Mouse (Mus musculus): Measurements from ENCODE around the gene Dcaf15. TPM values are rescaled to one million over a fixed set of nuclear protein-coding genes. Genes with fewer than 3 reads are reported as not detected.

Dcaf15 gene
- total and polyA plus RNA-seq, 3 experiments = 34.4 to 56.1 TPM; not detected in 1

GRCm38 (mm10) chr8:84104697-84105609 is at the start of gene Dcaf15 (continued):
- TF ChIP-seq ZNF384 (IDR thresholded peaks at IDR 0.05; ENCODE audit: low read depth, low read length) (no peak), RAD21 (IDR thresholded peaks at IDR 0.05; ENCODE audit: low read depth, low read length) (no peak), SMC3 (IDR thresholded peaks at IDR 0.05; ENCODE audit: low read depth, low read length) (no peak), POLR2AphosphoS5 (IDR thresholded peaks at IDR 0.05; ENCODE audit: borderline replicate concordance, low read depth, low read length) (no peak), NELFE (IDR thresholded peaks at IDR 0.05; ENCODE audit: low read depth, low read length) (peak; percentile 59)

DNA sequence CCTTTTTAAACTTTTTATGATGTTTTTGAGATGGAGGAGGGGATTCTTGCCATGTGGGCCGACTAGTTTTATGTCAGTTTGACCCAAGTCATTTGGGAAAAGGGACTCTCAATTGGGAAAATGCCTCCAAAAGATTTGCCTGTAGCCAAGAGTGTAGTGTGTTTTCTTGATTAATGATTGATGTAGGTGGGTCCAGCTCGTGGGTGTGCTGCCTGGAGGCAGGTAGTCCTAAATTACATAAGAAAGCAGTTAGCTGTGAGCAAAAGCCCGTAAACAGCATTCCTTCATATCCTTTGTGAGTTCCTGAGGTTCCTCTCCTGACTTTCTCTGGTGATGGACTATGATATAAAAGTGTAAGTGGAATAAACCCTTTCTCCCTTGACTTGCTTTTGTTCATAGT is 44.6 kb upstream of the Dcaf15 start:
- Histone ChIP-seq H3K4me3 (ENCODE audit: control insufficient read depth in 1 of 2, insufficient read depth in 1 of 2, low read depth in 2 of 2, low read length in 2 of 2) (no peak overlapping the region), H3K27ac (ENCODE audit: control insufficient read depth, low read depth, low read length) (no peak overlapping the region), H3K36me3 (ENCODE audit: control insufficient read depth in 1 of 2, insufficient read depth in 2 of 2, low read length in 2 of 2) (peaks cover 0 to 10% of the 10 kb centered on the region in 2 experiments; a peak in 2 of 4 replicates), H3K9me3 (replicated peaks; ENCODE audit: insufficient read depth, low read length) (no peaks in the 10 kb centered on the region), H3K27me3 (ENCODE audit: control insufficient read depth in 1 of 2, insufficient read depth in 2 of 2, low read length in 2 of 2) (no peaks in the 10 kb centered on the region), H3K79me2 (ENCODE audit: control insufficient read depth, insufficient read depth, low read length, poor library complexity) (peaks cover 4% of the 10 kb centered on the region; the same call in 1 of the 2 replicates), H3K9ac (ENCODE audit: control insufficient read depth, low read depth, low read length, poor library complexity, severe bottlenecking) (no peak overlapping the region), H3K4me1 (ENCODE audit: control insufficient read depth in 1 of 2, insufficient read depth in 2 of 2, low read length in 2 of 2) (peaks cover 0 to 12% of the 10 kb centered on the region in 2 experiments; a peak in 2 of 4 replicates)
- no peak for TF ChIP-seq BHLHE40 (IDR thresholded peaks at IDR 0.05; ENCODE audit: borderline replicate concordance, low read depth, low read length)
- no peak for DNase-seq (ENCODE audit: low read depth, low spot score)

- no peak overlapping the region for H3K27ac ChIP-seq (ENCODE audit: control insufficient read depth, low read depth, low read length)
- peak overlapping the region; percentile 43; the same call in 1 of the 2 replicates for H3K9ac ChIP-seq (ENCODE audit: control insufficient read depth, low read depth, low read length, poor library complexity, severe bottlenecking)
- peaks cover 0 to 10% of the 10 kb centered on the region in 2 experiments; a peak in 2 of 4 replicates for H3K36me3 ChIP-seq (ENCODE audit: control insufficient read depth in 1 of 2, insufficient read depth in 2 of 2, low read length in 2 of 2)
- H3K4me3 ChIP-seq (ENCODE audit: control insufficient read depth in 1 of 2, insufficient read depth in 1 of 2, low read depth in 2 of 2, low read length in 2 of 2) = no peak overlapping the region; a peak in 1 of 4 replicates
- H3K4me1 ChIP-seq (ENCODE audit: control insufficient read depth in 1 of 2, insufficient read depth in 2 of 2, low read length in 2 of 2) = peaks cover 0 to 12% of the 10 kb centered on the region in 2 experiments; a peak in 2 of 4 replicates
- H3K79me2 ChIP-seq (ENCODE audit: control insufficient read depth, insufficient read depth, low read length, poor library complexity) = peaks cover 4% of the 10 kb centered on the region; the same call in 1 of the 2 replicates
- no peaks in the 10 kb centered on the region for H3K27me3 ChIP-seq (ENCODE audit: control insufficient read depth in 1 of 2, insufficient read depth in 2 of 2, low read length in 2 of 2)
- H3K9me3 ChIP-seq (replicated peaks; ENCODE audit: insufficient read depth, low read length) = no peaks in the 10 kb centered on the region
- DNase-seq (ENCODE audit: low read depth, low spot score) = no peak
- no peak for TF ChIP-seq MAFK (IDR thresholded peaks at IDR 0.05; ENCODE audit: borderline replicate concordance, low read depth, low read length)
- TF ChIP-seq GATA1 (IDR thresholded peaks at IDR 0.05; ENCODE audit: low read depth, low read length) = no peak
- TF ChIP-seq EP300 (IDR thresholded peaks at IDR 0.05; ENCODE audit: low read depth in 1 of 2, low read length in 2 of 2) = no peak
- TF ChIP-seq JUND (IDR thresholded peaks at IDR 0.05; ENCODE audit: low read depth, low read length) = no peak
- no peak for TF ChIP-seq MAZ (IDR thresholded peaks at IDR 0.05; ENCODE audit: low read depth, low read length)
- TF ChIP-seq HCFC1 (IDR thresholded peaks at IDR 0.05; ENCODE audit: low read depth, low read length) = no peak
- no peak for TF ChIP-seq MXI1 (IDR thresholded peaks at IDR 0.05; ENCODE audit: low read depth, low read length)
- TF ChIP-seq MAX (IDR thresholded peaks at IDR 0.05; ENCODE audit: low read length) = no peak
- TF ChIP-seq ZNF384 (IDR thresholded peaks at IDR 0.05; ENCODE audit: low read depth, low read length) = no peak
- TF ChIP-seq POLR2A (IDR thresholded peaks at IDR 0.05; ENCODE audit: control insufficient read depth in 1 of 2, insufficient read depth in 1 of 2, low read depth in 1 of 2, low read length in 2 of 2, poor library complexity in 1 of 2) = no peak
- TF ChIP-seq TAL1 (IDR thresholded peaks at IDR 0.05; ENCODE audit: low read length) = no peak
Observed at GRCm38 (mm10) chr8:84148531-84148850, 43.9 kb upstream of the Dcaf15 start.

All from MEL (cell line).